Mouse (Mus musculus): ENCODE data around the gene Zbtb3. TPM values are rescaled to one million over a fixed set of nuclear protein-coding genes. Genes with fewer than 3 reads are reported as not detected.

Gene Zbtb3
- polyA plus RNA-seq, 2 experiments from 2014 or later: 2.1 TPM

DNA sequence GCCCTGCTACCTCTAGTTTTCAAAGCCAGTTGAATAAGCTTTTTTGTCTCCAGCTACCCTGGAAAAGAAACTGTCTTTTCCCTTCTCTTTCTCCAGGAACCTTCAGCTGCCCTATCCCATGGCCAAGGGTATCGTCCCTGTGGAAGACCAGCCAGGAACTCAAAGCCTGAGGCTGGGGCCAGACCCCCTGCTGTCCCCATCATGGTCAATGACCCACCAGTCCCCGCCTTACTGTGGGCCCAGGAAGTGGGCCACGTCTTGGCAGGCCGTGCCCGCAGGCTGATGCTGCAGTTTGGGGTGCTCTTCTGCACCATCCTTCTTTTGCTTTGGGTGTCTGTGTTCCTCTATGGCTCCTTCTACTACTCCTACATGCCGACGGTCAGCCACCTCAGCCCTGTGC is 38.7 kb downstream of the Zbtb3 start:
- no peak for ATAC-seq

DNA sequence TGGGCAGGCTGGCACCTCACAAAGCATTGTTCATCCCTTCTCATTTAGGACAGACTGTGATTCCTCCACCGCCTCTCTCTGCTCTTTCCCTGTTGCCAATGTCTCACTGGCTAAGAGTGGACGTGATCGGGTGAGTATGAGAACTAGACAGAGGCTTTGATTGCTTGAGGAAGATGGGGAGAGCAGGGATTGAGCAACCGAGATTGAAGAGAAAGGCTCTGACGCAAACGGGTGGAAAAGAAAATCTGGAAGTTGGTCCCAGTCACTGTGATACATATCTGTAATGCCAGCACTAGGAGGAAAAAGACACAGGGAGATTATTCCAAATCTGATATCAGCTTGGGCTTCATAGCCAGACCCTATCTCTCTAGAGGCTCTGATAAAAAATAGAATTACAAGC is 40.6 kb downstream of the Zbtb3 start:
- no peak for ATAC-seq

DNA sequence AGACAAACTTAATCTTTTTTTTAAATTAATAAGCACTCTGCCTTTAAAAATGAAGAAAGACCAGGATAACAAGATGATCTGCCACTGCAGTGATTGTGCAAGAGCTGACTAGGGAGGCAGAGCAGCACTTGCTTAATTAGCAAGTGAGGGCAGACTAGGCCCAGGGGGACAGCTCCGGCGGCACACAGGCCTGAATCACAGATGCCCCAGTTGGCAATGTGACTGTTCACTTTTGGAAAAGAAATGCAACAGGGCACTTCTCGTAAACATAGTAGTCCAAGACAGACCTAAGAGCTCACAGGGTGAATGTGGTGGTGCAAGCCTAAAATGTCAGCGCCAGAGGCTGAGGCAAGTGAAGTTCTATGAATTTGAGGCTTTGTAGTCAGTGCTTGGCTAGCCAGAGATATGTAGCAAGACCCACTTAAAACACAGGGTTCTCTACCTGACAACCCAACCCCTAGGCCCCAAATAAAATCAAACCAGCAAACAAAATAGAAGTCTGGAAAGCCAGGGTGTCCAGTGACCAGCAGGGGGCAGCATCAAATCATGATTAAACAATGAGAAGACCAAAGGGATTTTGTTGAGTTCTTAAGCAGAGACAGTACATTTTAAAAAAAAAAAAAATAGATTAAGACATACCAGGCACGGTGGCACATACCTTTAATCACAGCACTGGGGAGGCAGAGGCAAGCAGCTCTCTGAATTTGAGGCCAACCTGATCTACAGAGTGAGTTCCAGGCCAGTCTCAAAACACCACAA is 42.2 kb downstream of the Zbtb3 start:
- no peak for ATAC-seq

DNA sequence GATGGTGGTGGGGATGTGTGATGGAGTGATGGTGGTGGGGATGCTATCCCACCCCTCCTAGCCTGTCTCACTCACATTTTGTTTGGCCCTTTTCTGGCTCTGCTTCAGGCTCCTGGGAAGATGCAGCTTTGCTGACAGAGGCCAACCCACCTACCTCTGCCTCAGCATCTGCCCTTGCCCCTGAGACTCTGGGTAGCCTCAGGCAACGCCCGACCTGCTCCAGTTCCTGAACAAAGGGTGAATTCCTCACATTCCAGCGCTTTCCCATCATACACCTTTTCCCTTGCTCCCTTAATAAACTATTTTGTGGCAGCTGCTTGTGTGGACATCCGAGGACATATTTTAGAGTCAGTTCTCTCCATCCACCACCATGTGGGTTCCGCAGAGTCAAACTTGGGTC is 46.0 kb downstream of the Zbtb3 start:
- no peak for ATAC-seq

DNA sequence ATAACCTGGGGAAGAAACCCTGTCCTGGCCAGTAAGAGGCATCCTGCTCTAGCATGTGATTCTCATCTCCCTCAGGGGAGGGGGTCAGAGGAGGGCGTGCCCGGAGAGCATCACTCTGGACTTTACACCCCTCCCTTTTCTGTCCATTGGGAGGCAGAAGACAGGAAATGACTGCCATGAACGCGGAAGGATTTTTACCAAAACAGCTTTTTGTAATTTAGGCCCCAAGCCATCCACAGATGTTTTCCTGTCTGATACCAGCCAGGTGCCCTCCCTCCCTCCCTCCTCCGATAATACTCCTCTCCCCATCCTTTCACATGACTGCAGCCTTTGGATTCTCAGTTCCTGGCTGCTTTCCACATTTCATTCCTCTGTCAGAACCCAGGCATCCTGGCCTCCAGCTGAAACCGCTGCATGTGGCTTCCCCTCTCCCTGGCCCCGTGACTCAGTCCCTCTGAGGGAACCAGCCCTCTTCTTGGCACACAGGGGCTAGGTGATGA is 48.1 kb downstream of the Zbtb3 start, which contains the start of gene Lrrn4cl:
Gene Lrrn4cl (plus strand): TSS at position 367 of the 500 bp plus-strand sequence.
- ATAC-seq: no peak

DNA sequence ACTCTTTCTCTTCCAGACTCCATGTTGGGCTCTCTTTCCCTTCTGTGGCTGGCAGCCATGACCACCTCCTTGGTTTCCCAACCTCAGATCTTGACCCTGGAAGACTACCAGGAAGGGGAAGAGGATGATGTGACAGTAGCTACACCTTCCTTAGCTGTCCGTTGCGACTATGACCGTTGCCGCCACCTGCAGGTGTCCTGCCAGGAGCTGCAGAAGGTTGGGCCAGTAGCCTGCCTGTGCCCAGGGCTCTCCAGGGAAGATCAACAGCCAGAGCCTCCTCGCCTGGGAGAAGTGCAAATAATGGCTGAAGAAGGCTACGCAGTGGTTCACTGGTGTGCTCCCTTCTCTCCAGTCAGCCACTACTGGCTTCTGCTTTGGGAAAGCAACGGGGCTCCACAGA is 49.3 kb downstream of the Zbtb3 start:
- no peak for ATAC-seq

DNA sequence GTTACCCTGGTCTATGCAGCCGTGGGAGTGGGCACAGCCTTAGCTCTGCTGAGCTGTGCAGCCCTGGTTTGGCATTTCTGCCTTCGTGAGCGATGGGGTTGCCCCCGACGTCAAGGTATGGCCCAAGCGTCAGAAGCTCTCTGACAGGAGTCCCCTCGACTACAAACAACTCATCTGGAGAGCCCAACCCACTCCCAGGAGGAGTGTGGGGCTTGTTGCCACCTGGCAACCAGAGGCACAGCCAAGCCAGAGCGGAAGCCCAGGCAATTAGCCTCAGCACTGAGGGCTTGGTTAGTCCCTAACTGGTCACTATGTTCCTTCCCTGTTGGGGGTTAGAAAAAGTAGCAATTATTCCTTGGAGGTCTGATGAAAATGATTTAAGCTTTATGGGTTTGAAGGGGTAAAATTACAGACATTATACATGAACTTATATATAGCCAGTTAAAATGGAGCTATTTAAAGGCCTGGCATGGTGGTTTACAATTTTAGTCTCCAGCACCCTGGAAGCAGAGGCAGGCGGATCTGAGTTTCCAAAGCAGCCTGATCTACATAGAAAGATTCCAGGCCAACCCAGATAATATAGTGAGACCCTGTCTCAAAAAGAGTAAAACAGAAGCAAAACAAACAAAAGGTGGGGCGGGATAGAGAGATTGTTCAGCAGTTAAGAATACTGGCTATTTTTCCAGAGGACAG is 50.0 kb downstream of the Zbtb3 start:
- ATAC-seq: no peak

DNA sequence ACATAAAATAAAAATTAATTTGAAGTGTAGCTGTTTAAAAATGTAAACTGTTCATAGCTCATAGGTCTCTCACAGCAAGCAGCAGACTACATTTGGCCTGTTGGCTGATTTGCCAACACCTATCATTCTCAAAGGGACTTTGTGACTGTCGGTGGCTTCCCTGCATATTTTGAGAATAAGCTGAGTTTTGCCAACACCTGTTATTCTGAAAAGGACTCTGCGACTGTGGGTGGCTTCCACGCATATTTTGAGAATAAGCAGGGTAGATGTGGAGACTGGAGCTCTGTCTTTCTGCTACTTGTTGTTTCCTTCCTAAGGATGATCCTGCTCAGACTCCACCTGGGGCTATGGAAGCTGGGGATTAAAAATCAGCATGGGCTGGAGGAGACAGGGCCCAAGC is 50.8 kb downstream of the Zbtb3 start:
- ATAC-seq: no peak

Other genes starting within 250 kb of the Zbtb3 start
- under 1 TPM in 1 of 2 experiments, not detected in 1; 0.40 TPM for gene Slc22a8, start 211.3 kb upstream of the Zbtb3 start, polyA plus RNA-seq (2017; shearing (Covaris generic))
- not detected for gene Slc22a6, start 184.5 kb upstream of the Zbtb3 start, polyA plus RNA-seq (2017; shearing (Covaris generic))
- not detected for gene Chrm1, start 138.8 kb upstream of the Zbtb3 start, polyA plus RNA-seq (2017; shearing (Covaris generic))
- 10 to 100 TPM; 60.3 to 69.3 TPM for gene Slc3a2, start 79.2 kb upstream of the Zbtb3 start, polyA plus RNA-seq (2017; shearing (Covaris generic))
- 10 to 100 TPM; 43.3 to 70.5 TPM for gene Wdr74, start 66.7 kb upstream of the Zbtb3 start, polyA plus RNA-seq (2017; shearing (Covaris generic))
- gene 1700092M07Rik, start 61.8 kb upstream of the Zbtb3 start, polyA plus RNA-seq (2017; shearing (Covaris generic)): not detected
- 100 to 1,000 TPM; 109 to 113 TPM for gene Stx5a, start 61.1 kb upstream of the Zbtb3 start, polyA plus RNA-seq (2017; shearing (Covaris generic))
- gene Nxf1, start 45.5 kb upstream of the Zbtb3 start, polyA plus RNA-seq (2017; shearing (Covaris generic)): 100 to 1,000 TPM; 126 to 163 TPM
- gene Tmem223, start 31.6 kb upstream of the Zbtb3 start, polyA plus RNA-seq (2017; shearing (Covaris generic)): 100 to 1,000 TPM; 115 to 137 TPM
- 100 to 1,000 TPM in 1 of 2 experiments, 10 to 100 TPM in 1; 98.5 to 110 TPM for gene Tmem179b, start 28.1 kb upstream of the Zbtb3 start, polyA plus RNA-seq (2017; shearing (Covaris generic))
- gene Taf6l, start 16.1 kb upstream of the Zbtb3 start, polyA plus RNA-seq (2017; shearing (Covaris generic)): 1 to 10 TPM; 3.5 to 6.9 TPM
- gene Polr2g, start 4.0 kb upstream of the Zbtb3 start, polyA plus RNA-seq (2017; shearing (Covaris generic)): 100 to 1,000 TPM; 171 to 186 TPM
- 10 to 100 TPM; 39.9 to 43.8 TPM for gene Ttc9c, start 16.8 kb downstream of the Zbtb3 start, polyA plus RNA-seq (2017; shearing (Covaris generic))
- gene Hnrnpul2, start 17.5 kb downstream of the Zbtb3 start, polyA plus RNA-seq (2017; shearing (Covaris generic)): 1 to 10 TPM; 6.0 to 6.1 TPM
- gene AC129217.1, start 27.2 kb downstream of the Zbtb3 start, polyA plus RNA-seq (2017; shearing (Covaris generic)): not detected
- 100 to 1,000 TPM in 1 of 2 experiments, 10 to 100 TPM in 1; 93.4 to 102 TPM for gene Bscl2, start 34.9 kb downstream of the Zbtb3 start, polyA plus RNA-seq (2017; shearing (Covaris generic))
- gene Gng3, start 36.6 kb downstream of the Zbtb3 start, polyA plus RNA-seq (2017; shearing (Covaris generic)): 1 to 10 TPM in 1 of 2 experiments, under 1 TPM in 1; 0.42 to 1.2 TPM
- not detected for gene Lrrn4cl, start 48.2 kb downstream of the Zbtb3 start, polyA plus RNA-seq (2017; shearing (Covaris generic))
- gene Ubxn1, start 68.9 kb downstream of the Zbtb3 start, polyA plus RNA-seq (2017; shearing (Covaris generic)): 10 to 100 TPM; 62.6 to 75.9 TPM
- gene Uqcc3, start 78.4 kb downstream of the Zbtb3 start, polyA plus RNA-seq (2017; shearing (Covaris generic)): 10 to 100 TPM; 85.8 to 90.4 TPM
- 10 to 100 TPM; 63.2 to 70.9 TPM for gene Lbhd1, start 81.2 kb downstream of the Zbtb3 start, polyA plus RNA-seq (2017; shearing (Covaris generic))
- gene Gm49403, start 81.4 kb downstream of the Zbtb3 start, polyA plus RNA-seq (2017; shearing (Covaris generic)): not detected
- gene 1810009A15Rik, start 86.3 kb downstream of the Zbtb3 start, polyA plus RNA-seq (2017; shearing (Covaris generic)): 100 to 1,000 TPM; 112 to 130 TPM
- 1 to 10 TPM in 1 of 2 experiments, not detected in 1; 1.5 TPM for gene Gm49416, start 86.4 kb downstream of the Zbtb3 start, polyA plus RNA-seq (2017; shearing (Covaris generic))
- 10 to 100 TPM in 1 of 2 experiments, 1 to 10 TPM in 1; 8.9 to 12.2 TPM for gene Ints5, start 90.5 kb downstream of the Zbtb3 start, polyA plus RNA-seq (2017; shearing (Covaris generic))
- 10 to 100 TPM; 40.0 to 57.3 TPM for gene Ganab, start 95.5 kb downstream of the Zbtb3 start, polyA plus RNA-seq (2017; shearing (Covaris generic))
- gene B3gat3, start 117.8 kb downstream of the Zbtb3 start, polyA plus RNA-seq (2017; shearing (Covaris generic)): 10 to 100 TPM; 16.3 to 18.6 TPM
- 10 to 100 TPM in 1 of 2 experiments, 1 to 10 TPM in 1; 7.7 to 11.6 TPM for gene Rom1, start 126.8 kb downstream of the Zbtb3 start, polyA plus RNA-seq (2017; shearing (Covaris generic))
- gene Eml3, start 127.0 kb downstream of the Zbtb3 start, polyA plus RNA-seq (2017; shearing (Covaris generic)): 10 to 100 TPM; 20.4 to 25.1 TPM
- 100 to 1,000 TPM in 1 of 2 experiments, 10 to 100 TPM in 1; 58.5 to 101 TPM for gene Mta2, start 139.3 kb downstream of the Zbtb3 start, polyA plus RNA-seq (2017; shearing (Covaris generic))
- 10 to 100 TPM; 21.3 to 25.1 TPM for gene Tut1, start 151.3 kb downstream of the Zbtb3 start, polyA plus RNA-seq (2017; shearing (Covaris generic))
- gene Eef1g, start 164.5 kb downstream of the Zbtb3 start, polyA plus RNA-seq (2017; shearing (Covaris generic)): 100 to 1,000 TPM; 589 to 842 TPM
- 10 to 100 TPM; 47.2 to 60.1 TPM for gene Ahnak, start 186.7 kb downstream of the Zbtb3 start, polyA plus RNA-seq (2017; shearing (Covaris generic))

Measured in activated CD4-positive, CD25-positive, alpha-beta regulatory T cell, adult 4 months (primary cell).